Mouse (Mus musculus): ENCODE data around the gene Mc1r.
A peak's percentile ranks its signal among the peaks of the same experiment; 100 is the strongest.
"Not testable (repeated sequence)": the region's sequence is repeated elsewhere in the genome, so short reads cannot be mapped to it uniquely, and the experiment has no call there.

Mc1r gene

DNA sequence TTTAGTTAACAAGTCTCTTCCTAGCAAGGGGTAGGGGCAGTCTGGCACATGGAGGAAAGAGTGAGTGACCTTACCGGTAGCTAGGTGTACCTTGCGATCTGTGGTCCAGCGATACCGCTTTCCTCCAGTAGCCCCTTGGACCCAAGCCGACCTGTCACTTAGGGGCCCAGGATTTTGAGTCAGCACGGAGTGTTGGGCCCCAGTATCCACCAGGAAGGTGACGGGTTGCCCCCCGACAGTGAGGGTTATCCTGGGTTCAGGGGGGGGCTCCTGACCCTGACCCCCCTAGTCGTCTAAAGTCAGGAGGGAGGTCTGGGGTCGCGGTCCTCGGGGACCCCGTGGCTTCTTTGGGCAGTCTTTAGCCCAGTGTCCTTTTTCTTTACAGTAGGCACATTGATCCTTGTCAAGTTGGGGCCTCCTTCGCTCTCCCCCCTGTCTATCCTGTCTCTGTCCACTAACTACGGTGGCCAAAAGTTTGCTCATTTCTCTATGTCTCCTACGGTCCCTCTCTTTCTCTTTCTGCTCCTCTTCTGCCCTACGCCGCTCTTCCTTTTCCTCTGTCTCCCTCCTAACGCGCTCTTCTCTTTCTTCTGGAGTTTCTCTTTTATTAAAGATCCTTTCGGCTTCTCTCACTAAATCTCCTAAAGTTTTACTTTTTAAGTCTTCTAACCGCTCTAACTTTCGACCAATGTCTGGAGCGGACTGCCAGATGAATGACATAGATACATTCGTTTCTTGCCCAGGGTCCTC, 24.9 kb downstream of the Mc1r start:
- DNase-seq = no peak

DNA sequence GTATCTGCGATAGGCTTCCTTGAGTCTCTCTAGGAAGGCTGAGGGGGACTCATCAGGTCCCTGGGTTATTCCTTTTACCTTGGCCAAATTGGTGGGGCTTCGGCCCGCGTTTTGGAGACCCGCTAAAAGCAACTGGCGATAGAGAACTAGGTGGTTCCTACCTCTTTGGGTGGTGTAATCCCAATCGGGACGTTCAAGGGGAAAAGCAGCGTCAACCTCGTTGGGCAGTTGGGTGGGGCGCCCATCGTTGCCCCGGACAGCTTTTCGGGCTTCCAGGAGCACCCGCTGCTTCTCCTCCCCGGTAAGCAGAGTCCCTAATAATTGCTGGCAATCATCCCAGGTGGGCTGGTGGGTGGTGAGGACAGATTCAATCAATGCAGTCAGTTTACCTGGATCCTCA, 25.5 kb downstream of the Mc1r start:
- DNase-seq = no peak

DNA sequence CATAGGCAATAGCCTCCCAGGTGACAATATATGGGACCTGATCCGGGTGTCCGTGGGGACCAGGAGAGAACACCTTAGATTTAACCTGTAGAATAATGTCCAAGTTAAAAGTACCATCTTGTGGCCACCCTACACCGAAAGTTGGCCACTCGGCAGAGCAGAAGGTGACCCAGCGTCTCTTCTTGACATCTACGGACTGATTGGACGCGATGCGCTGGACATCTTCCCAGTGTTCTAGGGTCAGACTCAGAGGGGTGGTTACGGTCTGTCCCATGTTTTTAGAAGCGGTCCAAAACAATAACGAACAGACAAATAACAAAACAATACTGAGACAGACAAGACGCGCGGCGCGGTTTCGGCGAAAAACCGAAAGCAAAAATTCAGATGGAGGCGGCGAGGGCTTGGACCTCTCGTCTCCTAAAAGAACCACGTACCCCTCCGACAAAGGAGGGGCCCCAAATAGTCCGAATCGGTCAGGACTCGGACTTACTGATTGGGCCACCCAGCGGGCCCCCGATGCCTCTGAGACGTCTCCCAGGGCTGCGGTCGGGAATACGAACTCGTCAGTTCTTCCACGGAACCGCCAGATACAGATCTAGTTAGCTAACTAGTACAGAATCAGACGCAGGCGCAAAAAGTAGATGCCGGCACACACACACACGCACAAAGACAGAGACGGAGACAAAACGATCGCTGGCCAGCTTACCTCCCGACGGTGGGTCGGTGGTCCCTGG, 26.5 kb downstream of the Mc1r start:
- not testable (repeated sequence) for DNase-seq

DNA sequence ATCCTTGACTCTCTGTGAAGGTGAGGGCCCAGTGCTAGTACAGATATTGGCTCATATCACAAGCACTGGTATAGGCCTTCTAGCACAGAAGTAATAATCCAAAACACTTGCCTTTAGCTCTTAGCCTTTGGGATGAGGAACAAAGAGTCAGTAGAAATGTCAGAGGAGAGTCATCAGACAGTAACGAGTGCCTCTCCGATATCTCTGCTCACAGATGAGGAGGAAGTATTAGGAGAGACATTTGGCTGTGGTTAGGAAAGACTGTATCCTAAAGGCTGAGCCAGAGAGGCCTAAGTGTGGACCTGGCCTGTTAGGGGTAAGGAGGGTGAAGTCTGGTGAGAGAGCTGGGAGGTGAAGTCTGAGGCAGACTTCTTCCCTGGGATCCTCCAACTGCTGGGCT, 34.9 kb downstream of the Mc1r start:
- DNase-seq = no peak

DNA sequence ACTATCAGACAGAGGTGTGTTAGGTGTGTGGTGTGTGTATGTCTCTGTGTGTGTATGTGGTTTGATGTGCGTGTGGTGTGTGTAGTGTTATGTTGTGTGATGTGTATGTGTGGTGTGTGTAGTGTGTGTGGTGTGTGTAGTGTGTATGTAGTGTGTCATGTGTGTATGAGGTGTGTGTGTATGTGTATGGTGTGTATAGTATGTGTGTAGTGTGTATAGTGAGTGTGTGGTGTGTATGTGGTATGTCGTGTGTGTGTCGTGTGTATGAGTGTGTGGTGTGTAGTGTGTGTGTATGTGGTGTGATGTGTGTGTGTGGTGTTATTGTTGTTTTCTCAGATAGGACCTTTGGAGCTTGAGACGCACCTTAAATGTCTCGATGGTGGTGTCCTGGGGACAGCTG, 35.4 kb downstream of the Mc1r start:
- DNase-seq = no peak

DNA sequence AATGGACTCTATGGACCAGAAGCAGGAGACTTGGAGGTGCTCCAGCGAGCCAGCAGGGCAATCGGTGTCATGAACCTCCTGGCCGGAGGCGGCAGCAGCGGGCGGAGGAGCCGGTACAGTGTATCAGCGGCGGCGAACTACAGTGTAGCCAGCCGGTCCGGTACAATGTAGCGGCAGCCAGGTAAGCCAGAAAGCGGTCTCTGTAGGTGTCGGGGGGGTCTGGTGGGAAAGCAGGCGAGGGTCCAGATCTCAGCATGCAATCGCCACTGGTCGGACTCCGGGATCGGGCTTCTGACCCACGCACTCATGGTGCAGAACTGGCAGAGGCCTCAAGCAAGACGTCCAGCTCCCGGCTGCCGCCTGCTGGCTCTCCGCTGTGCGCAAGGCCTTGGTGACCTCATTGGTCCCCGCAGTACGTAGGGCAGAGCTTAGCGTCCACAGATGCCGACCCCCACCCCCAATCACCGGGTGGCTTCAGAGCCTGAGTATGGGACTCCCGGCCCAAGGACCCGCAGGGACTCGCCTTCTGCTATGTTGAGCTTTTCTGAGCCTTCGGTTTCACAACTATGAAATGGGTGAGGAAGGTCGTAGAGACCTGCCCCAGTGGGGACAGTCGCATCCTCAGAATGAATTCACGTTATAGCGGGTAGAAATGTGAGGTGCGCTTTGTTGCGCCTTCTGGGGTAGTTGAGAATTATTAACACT, 36.1 kb downstream of the Mc1r start:
- DNase-seq = peak; percentile 96 to 98

DNA sequence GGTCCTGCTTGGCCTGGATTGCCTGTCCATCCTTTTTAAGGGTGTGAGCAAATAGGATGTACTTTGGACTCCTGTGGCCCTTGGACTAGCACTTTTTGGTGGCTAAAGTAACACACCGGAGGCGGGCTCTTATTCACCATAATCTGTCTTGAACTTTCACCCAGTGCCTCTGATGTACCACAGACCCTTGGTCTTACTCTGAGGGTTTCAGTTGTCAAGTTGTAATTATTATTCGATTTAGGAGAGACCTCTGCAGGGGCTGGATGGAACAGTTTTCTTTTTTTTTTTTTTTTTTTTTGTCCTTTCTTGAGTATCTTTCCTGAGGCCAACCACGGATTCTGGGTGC, 36.6 kb downstream of the Mc1r start:
- DNase-seq = peak; percentile 70 to 87

DNA sequence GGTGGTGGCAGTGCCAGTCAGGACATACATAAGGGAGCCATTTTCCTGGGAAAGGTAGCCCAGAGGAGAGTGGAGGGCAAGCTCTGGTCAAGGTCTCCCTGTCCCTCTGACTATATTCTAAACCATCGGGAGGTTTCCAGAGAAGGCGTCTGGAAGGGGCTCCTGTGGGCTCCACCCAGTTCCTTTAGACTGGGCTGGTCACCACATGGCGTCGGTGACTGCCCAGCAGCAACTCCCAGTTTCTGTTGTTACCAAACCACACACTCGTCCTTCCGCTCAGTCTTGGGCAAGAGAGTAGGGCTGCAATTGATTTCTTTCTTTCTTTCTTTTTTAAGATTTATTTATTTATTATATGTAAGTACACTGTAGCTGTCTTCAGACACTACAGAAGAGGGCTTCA, 37.2 kb downstream of the Mc1r start:
- no peak for DNase-seq

DNA sequence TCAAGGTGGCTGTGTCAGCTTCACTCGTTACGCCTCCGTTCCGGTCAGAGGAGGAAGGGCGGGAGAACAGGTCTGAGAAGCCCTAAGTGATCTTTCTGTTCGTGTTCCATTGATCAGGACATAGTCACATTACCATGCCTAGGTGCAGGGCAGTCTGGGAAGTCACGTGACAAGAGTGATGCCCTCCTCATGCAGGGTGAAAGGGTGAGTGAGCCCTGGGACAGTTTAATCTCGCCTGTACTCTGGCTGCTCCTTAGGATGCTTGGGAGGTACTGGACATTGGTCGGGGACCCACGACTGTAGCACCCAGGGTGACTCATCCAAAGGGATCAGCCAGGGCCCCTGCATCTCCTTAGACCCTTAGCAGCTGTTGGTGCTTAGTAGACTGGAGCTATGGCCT, 39.1 kb downstream of the Mc1r start:
- peak in 1 of 2 experiments; percentile 72 for DNase-seq

DNA sequence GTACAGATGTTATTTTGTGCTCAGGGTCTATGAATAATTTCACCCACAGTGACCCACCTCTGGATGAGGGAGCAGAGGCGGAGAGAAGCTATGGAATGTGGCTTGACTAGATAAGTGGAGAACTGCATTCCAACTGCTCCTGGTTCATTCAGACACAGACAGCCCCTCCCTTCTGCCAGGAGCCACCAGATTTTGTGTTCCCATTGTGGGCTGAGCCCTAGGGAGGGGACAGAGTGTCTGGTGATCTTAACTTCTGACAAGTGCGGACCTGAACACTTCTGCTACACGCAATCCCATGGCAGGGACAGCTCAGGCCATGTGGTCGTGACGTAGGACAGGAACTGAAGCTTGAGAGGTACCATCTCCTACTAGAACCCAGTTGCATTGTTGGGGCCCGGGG, 39.9 kb downstream of the Mc1r start:
- DNase-seq = no peak

DNA sequence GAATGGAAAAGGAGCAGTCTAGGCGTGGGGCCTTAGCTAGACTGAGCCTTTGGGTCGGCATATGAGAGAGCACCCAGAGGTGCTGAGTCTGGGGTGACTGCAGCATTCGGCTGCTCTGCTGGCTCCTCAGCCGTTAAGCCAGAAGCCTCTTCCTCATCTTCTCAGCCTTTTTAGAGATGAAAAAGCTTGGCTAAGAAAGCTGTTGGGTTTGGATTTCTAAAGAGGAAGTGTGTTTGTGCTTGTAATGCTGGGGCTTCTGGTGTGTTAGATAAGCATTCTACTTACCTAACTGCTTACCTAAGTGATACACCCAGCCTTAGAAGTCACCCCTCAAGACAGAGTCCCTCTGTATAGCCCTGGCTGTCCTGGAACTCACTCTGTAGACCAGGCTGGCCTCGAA, 43.9 kb downstream of the Mc1r start:
- DNase-seq = no peak

DNA sequence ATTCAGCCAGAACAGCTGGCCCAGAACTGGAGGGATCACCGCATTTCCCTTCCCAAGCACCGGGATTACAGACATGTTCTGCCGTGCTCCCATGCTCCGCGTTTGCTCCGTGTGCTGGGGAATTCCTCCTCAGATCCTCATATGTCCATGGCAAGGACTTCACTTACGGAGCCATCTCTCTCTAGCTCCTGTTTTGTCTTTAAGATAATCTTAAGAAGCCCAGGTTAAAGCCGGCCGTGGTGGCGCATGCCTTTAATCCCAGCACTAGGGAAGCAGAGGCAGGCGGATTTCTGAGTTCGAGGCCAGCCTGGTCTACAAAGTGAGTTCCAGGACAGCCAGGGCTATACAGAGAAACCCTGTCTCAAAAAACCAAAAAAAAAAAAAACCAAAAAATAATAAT, 44.8 kb downstream of the Mc1r start:
- not testable (repeated sequence) for DNase-seq

DNA sequence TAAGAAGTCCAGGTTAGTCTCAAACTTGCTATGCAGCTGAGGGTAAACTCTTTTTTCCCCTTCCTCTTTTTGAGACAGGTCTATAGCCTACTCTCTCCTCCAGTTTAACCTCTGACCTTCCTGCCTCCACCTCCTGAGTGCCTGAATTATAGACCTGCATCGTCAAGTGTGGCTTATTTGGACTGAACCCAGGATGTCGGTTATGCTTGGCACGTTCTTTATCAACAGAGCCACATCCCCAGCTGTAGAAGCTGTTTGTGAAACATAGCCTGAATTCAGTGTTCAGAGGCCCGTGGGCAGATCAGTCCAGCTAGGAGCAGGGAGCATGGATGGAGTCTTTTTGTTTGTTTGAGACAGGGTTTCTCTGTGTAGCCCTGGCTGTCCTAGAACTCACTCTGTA, 45.2 kb downstream of the Mc1r start:
- DNase-seq = no peak

DNA sequence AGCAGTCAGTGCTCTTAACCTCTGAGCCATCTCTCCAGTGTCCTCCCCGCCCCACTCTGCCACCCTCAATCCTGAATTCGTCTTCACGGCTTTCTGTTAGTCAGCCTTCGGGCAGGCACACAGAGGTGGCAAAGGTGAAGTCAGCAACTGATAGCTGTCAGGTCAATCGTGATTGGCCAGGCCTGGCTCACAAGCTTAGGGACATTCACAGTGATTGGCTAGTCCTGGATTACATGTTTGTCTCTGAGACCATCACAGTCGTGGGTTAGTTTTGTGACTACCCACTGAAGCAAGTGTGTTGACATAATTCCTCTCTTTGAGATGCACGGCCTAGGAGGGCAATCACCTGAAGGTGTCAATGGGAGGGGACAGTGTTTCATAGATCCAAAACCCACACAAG, 46.4 kb downstream of the Mc1r start:
- no peak for DNase-seq

DNA sequence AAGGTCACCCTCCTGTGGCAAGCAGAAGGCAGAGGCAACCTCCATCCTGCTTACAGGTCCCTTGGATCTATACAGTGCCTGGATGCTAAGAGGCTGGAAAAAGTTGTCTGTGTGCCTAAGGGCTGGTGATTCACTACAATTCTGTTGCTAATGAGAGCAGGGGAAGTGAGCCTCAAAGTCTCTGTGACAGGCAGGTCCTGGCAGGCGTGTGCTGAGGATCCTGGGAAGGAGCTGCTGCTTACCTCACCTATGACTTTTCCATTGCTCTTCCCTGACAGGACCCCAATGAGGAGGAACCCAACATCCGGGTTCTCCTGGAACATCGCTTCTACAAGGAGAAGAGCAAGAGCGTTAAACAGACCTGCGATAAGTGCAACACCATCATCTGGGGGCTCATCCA, 47.0 kb downstream of the Mc1r start:
- DNase-seq = no peak

DNA sequence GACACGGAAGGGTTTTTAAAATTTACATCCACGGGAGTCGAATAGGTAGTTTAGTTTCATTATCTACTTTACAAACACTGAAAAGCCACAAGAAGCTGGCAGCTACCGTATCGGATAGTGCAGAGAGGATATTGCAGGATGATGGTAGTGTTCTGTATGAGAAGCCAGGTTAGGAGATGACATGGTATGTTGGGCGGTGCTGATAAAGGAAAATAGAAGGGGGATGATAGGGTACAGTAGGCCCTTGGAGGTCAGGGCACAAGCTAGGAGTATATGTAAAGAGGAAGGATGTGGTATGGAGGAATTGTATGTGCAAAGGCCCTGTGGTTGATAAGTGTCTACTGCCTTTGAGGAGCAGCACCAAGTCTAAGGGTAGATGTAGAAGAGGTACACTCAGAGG, 47.7 kb downstream of the Mc1r start:
- DNase-seq = no peak
